Mouse (Mus musculus): ENCODE measurements at regions not wholly inside any gene's neighbourhood (a gene's known extent, or its start where the extent isn't known, plus 50 kb on each side); places are given as distances from the start of the nearest gene placed in this dataset.

- no peak for ATAC-seq (ENCODE audit: low FRiP score)
- no peaks in the 10 kb centered on the region for H3K27me3 ChIP-seq (ENCODE audit: control insufficient read depth, insufficient read depth, low read length)
- WGBS = 78% methylated on average over 1 of the region's 1 CpGs
- H3K4me1 ChIP-seq (replicated peaks; ENCODE audit: control insufficient read depth, insufficient read depth, low read length) = no peaks in the 10 kb centered on the region; the same call in 1 of the 2 replicates
- DNase-seq (ENCODE audit: low spot score) = no peak
- H3K4me2 ChIP-seq (replicated peaks) = no peak overlapping the region
- H3K9ac ChIP-seq = no peak overlapping the region
- no peak overlapping the region for H3K27ac ChIP-seq
- no peaks in the 10 kb centered on the region for H3K9me3 ChIP-seq (ENCODE audit: control insufficient read depth, low read length)
- no peaks in the 10 kb centered on the region for H3K36me3 ChIP-seq (replicated peaks; ENCODE audit: control insufficient read depth, insufficient read depth)
- H3K4me3 ChIP-seq (replicated peaks; ENCODE audit: low read length) = no peak overlapping the region
Measured at GRCm38 (mm10) chr13:91274131-91274530, 50.4 kb upstream of the Atg10 start.

- H3K27me3 ChIP-seq (ENCODE audit: control insufficient read depth, insufficient read depth, low read length) = no peaks in the 10 kb centered on the region
- DNase-seq (ENCODE audit: low spot score) = peak; percentile 35
- no peak overlapping the region for H3K9ac ChIP-seq
- H3K9me3 ChIP-seq (ENCODE audit: control insufficient read depth, low read length) = no peaks in the 10 kb centered on the region
- H3K4me2 ChIP-seq (replicated peaks) = no peak overlapping the region
- no peak overlapping the region for H3K4me3 ChIP-seq (replicated peaks; ENCODE audit: low read length)
- H3K4me1 ChIP-seq (replicated peaks; ENCODE audit: control insufficient read depth, insufficient read depth, low read length) = no peaks in the 10 kb centered on the region; the same call in 1 of the 2 replicates
- 59% methylated on average over 6 of the region's 6 CpGs for WGBS
- peak; percentile 78; the same call in 1 of the 2 replicates for ATAC-seq (ENCODE audit: low FRiP score)
- H3K36me3 ChIP-seq (replicated peaks; ENCODE audit: control insufficient read depth, insufficient read depth) = no peaks in the 10 kb centered on the region
- 0 out of 2 replicates have a peak overlapping the region, but pooled peaks have one; percentile 26 for H3K27ac ChIP-seq
Measured at GRCm38 (mm10) chr13:91274615-91275014, 50.8 kb upstream of the Atg10 start.

DNA sequence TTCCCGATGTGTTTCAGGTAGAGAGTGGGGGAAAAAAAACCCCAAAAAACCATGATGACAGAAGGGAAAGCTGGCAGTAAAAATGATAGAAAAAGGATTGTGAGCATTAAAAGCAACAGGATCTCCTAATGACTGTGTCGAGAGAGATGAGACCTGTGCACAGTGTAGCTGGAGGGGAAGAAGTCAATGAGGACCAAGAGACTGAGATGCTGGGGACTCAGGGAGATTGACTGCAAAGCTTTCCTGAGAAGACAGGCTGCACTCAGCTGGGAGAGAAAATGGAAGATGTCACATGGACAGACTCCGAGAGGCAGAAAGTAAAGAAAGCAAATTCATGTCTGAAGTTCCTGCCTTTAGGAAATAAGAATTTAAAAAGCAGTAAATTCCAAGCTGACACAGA, 55.7 kb upstream of the Atg10 start:
- ATAC-seq (ENCODE audit: low FRiP score) (no peak; the same call in 1 of the 2 replicates), DNase-seq (ENCODE audit: low spot score) (no peak)
- no peak overlapping the region for H3K4me2 ChIP-seq (replicated peaks)
- no peak overlapping the region for H3K4me3 ChIP-seq (replicated peaks; ENCODE audit: low read length)
- no peaks in the 10 kb centered on the region for H3K27me3 ChIP-seq (ENCODE audit: control insufficient read depth, insufficient read depth, low read length)
- H3K27ac ChIP-seq = no peak overlapping the region
- H3K4me1 ChIP-seq (replicated peaks; ENCODE audit: control insufficient read depth, insufficient read depth, low read length) = no peaks in the 10 kb centered on the region; the same call in 1 of the 2 replicates
- H3K9ac ChIP-seq = no peak overlapping the region
- H3K36me3 ChIP-seq (replicated peaks; ENCODE audit: control insufficient read depth, insufficient read depth) = no peaks in the 10 kb centered on the region
- WGBS = 80% methylated on average over 3 of the region's 3 CpGs
- no peaks in the 10 kb centered on the region for H3K9me3 ChIP-seq (ENCODE audit: control insufficient read depth, low read length)

DNA sequence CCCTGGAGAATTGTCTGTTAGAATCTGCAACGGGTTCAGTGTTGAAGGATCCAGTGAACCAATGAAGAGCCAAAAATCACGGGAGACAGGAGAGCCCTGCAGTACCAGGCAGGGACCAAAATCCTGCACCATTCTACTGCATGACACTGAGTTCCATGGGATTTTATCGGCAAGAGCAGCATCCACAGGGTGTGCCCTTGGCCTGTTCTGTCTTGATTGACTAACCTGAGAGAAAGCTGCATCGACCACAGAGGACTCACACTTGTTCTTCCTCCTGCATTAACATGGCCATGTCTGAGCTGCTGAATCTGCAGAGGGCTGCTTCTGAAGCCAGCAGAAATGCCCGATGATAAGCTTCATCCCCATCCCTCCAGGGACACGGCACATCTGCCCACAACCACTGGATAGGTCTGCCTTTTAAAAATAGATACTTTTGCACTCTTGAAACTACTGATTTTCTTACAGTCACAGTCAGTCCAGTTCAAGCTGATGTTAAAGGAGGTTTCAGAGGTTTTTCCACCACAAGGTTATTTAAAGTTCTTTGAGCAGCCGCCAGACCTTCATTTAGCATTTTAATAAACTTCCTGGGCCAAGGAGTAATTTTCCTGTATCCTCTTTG, 71.9 kb upstream of the Atg10 start:
- Histone ChIP-seq H3K36me3 (replicated peaks; ENCODE audit: control insufficient read depth, insufficient read depth) (no peaks in the 10 kb centered on the region), H3K27me3 (ENCODE audit: control insufficient read depth, insufficient read depth, low read length) (no peaks in the 10 kb centered on the region), H3K4me1 (replicated peaks; ENCODE audit: control insufficient read depth, insufficient read depth, low read length) (no peaks in the 10 kb centered on the region), H3K4me3 (replicated peaks; ENCODE audit: low read length) (no peak overlapping the region), H3K27ac (no peak overlapping the region), H3K9ac (no peak overlapping the region), H3K9me3 (ENCODE audit: control insufficient read depth, low read length) (peaks cover 4% of the 10 kb centered on the region; the same call in 1 of the 2 replicates), H3K4me2 (replicated peaks) (no peak overlapping the region)
- 69% methylated on average over 7 of the region's 7 CpGs for WGBS
- DNase-seq (ENCODE audit: low spot score) (no peak), ATAC-seq (ENCODE audit: low FRiP score) (no peak)

GRCm38 (mm10) chr13:91296521-91297160, 72.9 kb upstream of the Atg10 start:
- Histone ChIP-seq H3K27ac (no peak overlapping the region), H3K9me3 (ENCODE audit: control insufficient read depth, low read length) (peaks cover 4% of the 10 kb centered on the region; the same call in 1 of the 2 replicates), H3K9ac (no peak overlapping the region), H3K4me1 (replicated peaks; ENCODE audit: control insufficient read depth, insufficient read depth, low read length) (no peaks in the 10 kb centered on the region), H3K36me3 (replicated peaks; ENCODE audit: control insufficient read depth, insufficient read depth) (no peaks in the 10 kb centered on the region), H3K4me2 (replicated peaks) (no peak overlapping the region), H3K27me3 (ENCODE audit: control insufficient read depth, insufficient read depth, low read length) (no peaks in the 10 kb centered on the region), H3K4me3 (replicated peaks; ENCODE audit: low read length) (no peak overlapping the region)
- peak; percentile 69; the same call in 1 of the 2 replicates for ATAC-seq (ENCODE audit: low FRiP score)
- DNase-seq (ENCODE audit: low spot score) = peak; percentile 27
- 65% methylated on average over 5 of the region's 5 CpGs for WGBS

DNA sequence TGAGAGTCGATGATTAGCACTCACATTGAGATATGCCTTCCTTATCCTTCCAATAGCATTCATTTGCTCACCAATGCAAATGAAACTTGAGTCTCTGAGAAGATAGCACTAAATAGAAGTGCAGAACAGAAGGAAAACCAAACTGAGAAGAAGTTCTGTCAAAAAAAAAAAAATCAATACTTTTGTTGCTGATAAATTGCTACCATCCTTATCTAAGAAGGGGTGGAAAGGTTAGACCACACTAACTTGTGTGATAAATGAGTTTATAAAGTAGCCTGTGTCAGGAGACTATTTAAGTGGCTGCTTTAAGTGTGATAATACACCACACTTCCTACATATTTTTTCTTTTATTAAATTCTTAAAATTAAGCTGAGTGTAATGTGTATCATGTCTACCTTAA, 78.1 kb upstream of the Atg10 start:
- DNase-seq (ENCODE audit: low spot score) = no peak
- Histone ChIP-seq H3K4me1 (replicated peaks; ENCODE audit: control insufficient read depth, insufficient read depth, low read length) (no peaks in the 10 kb centered on the region), H3K9ac (no peak overlapping the region), H3K36me3 (replicated peaks; ENCODE audit: control insufficient read depth, insufficient read depth) (no peaks in the 10 kb centered on the region), H3K27me3 (ENCODE audit: control insufficient read depth, insufficient read depth, low read length) (no peaks in the 10 kb centered on the region), H3K27ac (no peak overlapping the region), H3K4me3 (replicated peaks; ENCODE audit: low read length) (no peak overlapping the region), H3K9me3 (ENCODE audit: control insufficient read depth, low read length) (peaks cover 4% of the 10 kb centered on the region; the same call in 1 of the 2 replicates), H3K4me2 (replicated peaks) (no peak overlapping the region)
- ATAC-seq (ENCODE audit: low FRiP score) = no peak
- WGBS = 88% methylated on average over 1 of the region's 1 CpGs

DNA sequence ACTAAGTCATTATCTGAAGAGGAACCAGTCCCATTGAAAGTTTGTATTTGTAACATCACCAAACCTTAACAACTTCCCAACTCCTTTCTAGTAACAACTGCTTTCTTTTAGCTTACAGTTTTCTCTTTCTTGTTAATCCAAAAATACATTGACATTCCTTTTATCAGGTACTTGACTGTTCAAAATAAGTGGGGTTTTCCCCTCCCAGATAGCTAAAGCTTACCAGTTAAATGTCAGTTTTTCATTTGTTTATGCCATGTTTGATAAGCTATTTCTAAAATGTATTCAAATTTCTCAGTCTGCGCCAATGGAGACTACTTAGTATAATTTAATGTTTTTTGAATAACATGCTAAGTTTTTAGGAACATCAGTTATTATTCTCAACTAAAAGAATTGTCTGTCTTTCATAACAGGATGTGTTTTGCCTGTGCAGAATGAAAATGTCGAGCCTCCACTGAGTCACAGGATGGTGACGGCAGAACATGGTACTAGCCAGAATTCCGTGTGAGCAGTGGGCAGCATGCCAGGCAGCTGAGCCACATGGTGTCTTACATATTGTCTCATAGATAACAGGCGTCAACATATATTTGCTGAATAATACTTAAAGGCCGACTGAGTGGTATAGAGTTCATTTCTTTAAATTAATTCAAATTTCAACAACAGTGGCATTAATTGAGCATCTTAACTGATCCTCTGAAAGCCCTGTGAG, 82.1 kb upstream of the Atg10 start:
- Histone ChIP-seq H3K27ac (no peak overlapping the region), H3K9ac (no peak overlapping the region), H3K4me3 (replicated peaks; ENCODE audit: low read length) (no peak overlapping the region), H3K9me3 (ENCODE audit: control insufficient read depth, low read length) (no peaks in the 10 kb centered on the region), H3K27me3 (ENCODE audit: control insufficient read depth, insufficient read depth, low read length) (no peaks in the 10 kb centered on the region), H3K36me3 (replicated peaks; ENCODE audit: control insufficient read depth, insufficient read depth) (no peaks in the 10 kb centered on the region), H3K4me1 (replicated peaks; ENCODE audit: control insufficient read depth, insufficient read depth, low read length) (no peaks in the 10 kb centered on the region), H3K4me2 (replicated peaks) (no peak overlapping the region)
- ATAC-seq (ENCODE audit: low FRiP score) (no peak), DNase-seq (ENCODE audit: low spot score) (peak; percentile 46)
- 64% methylated on average over 6 of the region's 6 CpGs for WGBS

GRCm38 (mm10) chr13:91306545-91306944, 82.8 kb upstream of the Atg10 start:
- Histone ChIP-seq H3K4me2 (replicated peaks) (no peak overlapping the region), H3K27me3 (ENCODE audit: control insufficient read depth, insufficient read depth, low read length) (no peaks in the 10 kb centered on the region), H3K4me3 (replicated peaks; ENCODE audit: low read length) (no peak overlapping the region), H3K9me3 (ENCODE audit: control insufficient read depth, low read length) (no peaks in the 10 kb centered on the region), H3K27ac (no peak overlapping the region), H3K36me3 (replicated peaks; ENCODE audit: control insufficient read depth, insufficient read depth) (no peaks in the 10 kb centered on the region), H3K4me1 (replicated peaks; ENCODE audit: control insufficient read depth, insufficient read depth, low read length) (no peaks in the 10 kb centered on the region), H3K9ac (no peak overlapping the region)
- ATAC-seq (ENCODE audit: low FRiP score) (no peak), DNase-seq (ENCODE audit: low spot score) (no peak)
- WGBS = 76% methylated on average over 4 of the region's 4 CpGs

DNA sequence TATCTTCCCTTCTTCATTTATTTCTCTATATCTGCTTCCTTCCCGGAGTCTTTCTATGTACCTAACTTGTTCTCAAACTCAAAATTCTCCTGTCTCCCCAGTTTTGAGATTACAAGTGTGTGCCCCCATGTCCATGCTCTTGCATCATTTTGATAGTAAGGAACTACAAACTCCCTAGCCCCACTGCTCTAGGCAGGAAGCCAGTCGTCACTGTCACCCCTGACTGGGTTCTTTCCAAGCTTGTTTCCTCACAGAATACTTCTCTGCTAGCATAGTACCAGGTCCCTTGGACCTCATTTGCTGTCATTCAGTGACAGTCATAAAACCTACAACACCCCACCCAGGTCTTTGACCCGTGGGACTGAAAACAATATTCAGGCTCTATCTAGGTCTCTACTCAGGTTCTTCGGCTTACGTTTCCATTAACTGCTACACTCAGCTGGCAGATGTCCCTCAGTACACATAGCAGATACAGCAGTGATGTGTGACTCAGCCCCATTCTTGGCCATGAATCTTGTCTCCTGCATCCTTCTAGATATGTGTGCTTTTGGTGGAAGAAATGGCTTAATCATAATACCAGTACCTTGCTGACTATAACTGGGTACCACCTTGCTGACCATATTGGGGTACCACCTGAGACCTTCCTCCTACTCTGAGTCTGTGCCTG, 89.3 kb upstream of the Atg10 start:
- DNase-seq (ENCODE audit: low spot score) (no peak), ATAC-seq (ENCODE audit: low FRiP score) (no peak)
- H3K4me1 ChIP-seq (replicated peaks; ENCODE audit: control insufficient read depth, insufficient read depth, low read length) = no peaks in the 10 kb centered on the region
- H3K9ac ChIP-seq = no peak overlapping the region
- no peaks in the 10 kb centered on the region for H3K9me3 ChIP-seq (ENCODE audit: control insufficient read depth, low read length)
- no peak overlapping the region for H3K4me2 ChIP-seq (replicated peaks)
- 90% methylated on average over 5 of the region's 5 CpGs for WGBS
- no peaks in the 10 kb centered on the region for H3K27me3 ChIP-seq (ENCODE audit: control insufficient read depth, insufficient read depth, low read length)
- no peak overlapping the region for H3K27ac ChIP-seq
- no peak overlapping the region for H3K4me3 ChIP-seq (replicated peaks; ENCODE audit: low read length)
- H3K36me3 ChIP-seq (replicated peaks; ENCODE audit: control insufficient read depth, insufficient read depth) = no peaks in the 10 kb centered on the region
